Mouse (Mus musculus) forebrain, embryonic 10.5 days (tissue): Measurements from ENCODE around the gene Myh7. TPM values are rescaled to one million over a fixed set of nuclear protein-coding genes. Genes with fewer than 3 reads are reported as not detected.
"Not testable (repeated sequence)": the region's sequence is repeated elsewhere in the genome, so short reads cannot be mapped to it uniquely, and the experiment has no call there.

Source experiments
- DNase-seq: peaks from one replicate; pipeline ENCODE4 v3.0.0-alpha.2; 2017; ENCODE audit warnings: low spot score; ENCODE audit errors: extremely low spot score
- H3K27ac ChIP-seq: fragments of 300-500 bp; sonication (generic); 2 replicates; pipeline ENCODE4 v1.5.1; 2016; ENCODE audit warnings: mild to moderate bottlenecking
- H3K27me3 ChIP-seq: fragments of 300-500 bp; sonication (generic); 2 replicates; pipeline ENCODE4 v1.6.1; 2016; ENCODE audit warnings: mild to moderate bottlenecking; ENCODE audit not compliant: poor library complexity, severe bottlenecking
- H3K36me3 ChIP-seq: fragments of 300-500 bp; sonication (generic); replicated peaks from 2 replicates; pipeline ENCODE4 v1.6.1; 2016; ENCODE audit warnings: mild to moderate bottlenecking, moderate library complexity
- H3K4me1 ChIP-seq: fragments of 300-500 bp; sonication (generic); 2 replicates; pipeline ENCODE4 v1.6.1; 2016
- H3K4me3 ChIP-seq: fragments of 300-500 bp; sonication (generic); 2 replicates; pipeline ENCODE4 v1.5.1; 2016; ENCODE audit warnings: mild to moderate bottlenecking, moderate library complexity
- H3K9me3 ChIP-seq: fragments of 300-500 bp; sonication (generic); 2 replicates; pipeline ENCODE4 v1.6.1; 2016; ENCODE audit warnings: mild to moderate bottlenecking, moderate library complexity
- WGBS: fragments of 180-500 bp; shearing (Covaris S2); methylation state at CpG from one replicate; pipeline ENCODE4 v1.1.7; 2016; 5-methylcytosine and 5-hydroxymethylcytosine counted together
- polyA plus RNA-seq: library from polyadenylated mRNA; unstranded; fragments of >200 nt; fragmentation: Nextera tagmentation; extraction: Ambion mirVana; gene quantifications from 2 replicates; pipeline ENCODE4 v1.2.1, GENCODE M21; 2016

Myh7 gene
- polyA plus RNA-seq, 1 experiment from 2014 or later = 0.72 TPM

- Histone ChIP-seq H3K4me1 (peaks cover 6% of the 10 kb centered on the region; the same call in 1 of the 2 replicates), H3K27me3 (no peaks in the 10 kb centered on the region), H3K27ac (no peak overlapping the region), H3K4me3 (no peak overlapping the region), H3K36me3 (no peaks in the 10 kb centered on the region), H3K9me3 (no peaks in the 10 kb centered on the region)
- no peak for DNase-seq
- WGBS = 79% methylated on average over 10 of the region's 10 CpGs
These were observed 33.7 kb downstream of the Myh7 start for GRCm38 (mm10) chr14:54960769-54961168.

DNA sequence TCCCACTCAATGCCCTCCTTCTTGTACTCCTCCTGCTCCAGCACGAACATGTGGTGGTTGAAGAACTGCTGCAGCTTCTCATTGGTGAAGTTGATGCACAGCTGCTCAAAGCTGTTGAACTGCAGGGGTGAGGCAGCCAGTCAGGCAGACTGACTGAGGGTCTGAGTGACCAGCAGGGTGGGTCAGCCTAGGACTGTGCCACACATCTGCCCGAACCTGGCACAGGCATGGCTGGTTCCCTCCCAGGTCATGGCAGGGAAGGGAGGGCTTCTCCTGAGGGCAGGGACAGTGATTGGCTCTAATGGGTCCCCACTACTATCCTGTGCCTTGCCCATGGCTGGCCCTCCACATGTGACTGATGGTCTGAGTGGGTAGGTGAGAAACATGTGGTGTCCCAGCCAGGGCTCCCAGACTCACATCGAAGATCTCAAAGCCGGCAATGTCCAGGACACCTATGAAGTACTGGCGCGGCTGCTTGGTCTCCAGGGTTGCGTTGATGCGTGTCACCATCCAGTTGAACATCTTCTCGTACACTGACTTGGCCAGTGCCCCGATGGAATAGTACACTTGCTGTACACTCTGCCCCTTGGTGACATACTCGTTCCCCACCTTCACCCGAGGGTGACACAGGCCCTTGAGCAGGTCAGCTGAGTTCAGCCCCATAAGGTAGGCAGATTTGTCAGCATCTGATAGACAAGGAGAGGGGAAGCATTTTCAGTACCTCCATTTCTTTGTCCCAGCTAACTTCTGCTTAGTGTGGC is 34.4 kb downstream of the Myh7 start:
- not testable (repeated sequence) for H3K36me3 ChIP-seq, DNase-seq, H3K27ac ChIP-seq, H3K27me3 ChIP-seq, H3K4me3 ChIP-seq, H3K9me3 ChIP-seq, H3K4me1 ChIP-seq
- 93% methylated on average over 12 of the region's 12 CpGs for WGBS

- no peaks in the 10 kb centered on the region for H3K27me3 ChIP-seq
- DNase-seq = no peak
- no peak overlapping the region for H3K27ac ChIP-seq
- no peaks in the 10 kb centered on the region for H3K36me3 ChIP-seq
- peaks cover 6% of the 10 kb centered on the region; the same call in 1 of the 2 replicates for H3K4me1 ChIP-seq
- 91% methylated on average over 3 of the region's 3 CpGs for WGBS
- H3K9me3 ChIP-seq = no peaks in the 10 kb centered on the region
- no peak overlapping the region for H3K4me3 ChIP-seq
These were observed 35.2 kb downstream of the Myh7 start for GRCm38 (mm10) chr14:54959197-54959596.

GRCm38 (mm10) chr14:54958503-54958902 is 35.9 kb downstream of the Myh7 start:
- Histone ChIP-seq H3K4me3 (no peak overlapping the region), H3K9me3 (no peaks in the 10 kb centered on the region), H3K36me3 (no peaks in the 10 kb centered on the region), H3K27me3 (no peaks in the 10 kb centered on the region), H3K27ac (no peak overlapping the region), H3K4me1 (peaks cover 6% of the 10 kb centered on the region; the same call in 1 of the 2 replicates)
- DNase-seq = no peak
- WGBS = 79% methylated on average over 4 of the region's 4 CpGs

- Histone ChIP-seq H3K9me3 (no peaks in the 10 kb centered on the region), H3K27ac (no peak overlapping the region), H3K4me1 (peaks cover 6% of the 10 kb centered on the region; the same call in 1 of the 2 replicates), H3K4me3 (no peak overlapping the region), H3K27me3 (no peaks in the 10 kb centered on the region), H3K36me3 (no peaks in the 10 kb centered on the region)
- 86% methylated on average over 9 of the region's 9 CpGs for WGBS
- DNase-seq = no peak
These were observed 37.9 kb downstream of the Myh7 start for GRCm38 (mm10) chr14:54956533-54956932.

DNA sequence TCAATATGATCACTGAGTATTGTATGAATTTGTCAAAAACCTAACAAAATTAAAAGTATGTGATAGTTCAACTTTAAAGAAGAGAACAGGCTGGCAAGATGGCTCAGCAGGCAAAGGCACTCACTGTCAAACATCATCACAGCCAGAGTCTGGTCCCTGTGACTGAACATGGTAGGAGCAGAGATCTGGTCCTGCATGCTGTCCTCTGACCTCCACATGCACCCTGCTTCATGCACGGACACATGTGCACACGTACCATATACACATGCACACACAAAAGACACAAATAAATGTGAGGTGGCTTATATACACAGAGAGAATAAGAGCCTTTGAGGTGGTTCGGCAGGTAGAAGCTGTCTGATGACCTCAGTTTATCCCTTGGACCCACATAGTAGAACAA is 38.9 kb downstream of the Myh7 start:
- WGBS = 85% methylated on average over 3 of the region's 3 CpGs

DNA sequence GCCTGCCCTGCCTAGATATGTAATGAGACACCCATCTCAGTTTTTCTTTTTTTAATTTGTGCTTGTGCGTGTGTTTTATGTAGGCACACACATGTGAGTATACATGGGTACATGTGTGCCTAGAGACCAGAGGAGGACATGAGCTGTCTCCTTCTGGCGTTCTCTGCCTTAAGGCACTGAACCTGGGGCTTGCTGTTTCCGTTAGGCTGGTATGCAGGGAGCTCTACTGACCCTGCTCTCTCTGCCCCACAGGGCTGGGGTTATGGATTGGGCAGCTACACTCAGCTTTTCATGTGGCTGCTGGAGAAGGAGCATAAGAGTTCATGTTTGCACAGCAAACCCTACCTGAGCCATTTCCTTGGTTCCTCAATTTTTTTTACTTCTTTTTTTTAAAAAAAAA is 40.0 kb downstream of the Myh7 start:
- DNase-seq = no peak
- Histone ChIP-seq H3K4me3 (no peak overlapping the region), H3K27ac (no peak overlapping the region), H3K36me3 (no peaks in the 10 kb centered on the region), H3K27me3 (no peaks in the 10 kb centered on the region; the same call in 1 of the 2 replicates), H3K9me3 (no peaks in the 10 kb centered on the region), H3K4me1 (no peaks in the 10 kb centered on the region)
- 88% methylated on average over 3 of the region's 3 CpGs for WGBS

More for the DNA sequence above, 38.9 kb downstream of the Myh7 start:
- Histone ChIP-seq H3K4me1 (peaks cover under 1% of the 10 kb centered on the region; the same call in 1 of the 2 replicates), H3K9me3 (no peaks in the 10 kb centered on the region), H3K27ac (no peak overlapping the region), H3K36me3 (no peaks in the 10 kb centered on the region), H3K27me3 (no peaks in the 10 kb centered on the region), H3K4me3 (no peak overlapping the region)
- DNase-seq = no peak

DNA sequence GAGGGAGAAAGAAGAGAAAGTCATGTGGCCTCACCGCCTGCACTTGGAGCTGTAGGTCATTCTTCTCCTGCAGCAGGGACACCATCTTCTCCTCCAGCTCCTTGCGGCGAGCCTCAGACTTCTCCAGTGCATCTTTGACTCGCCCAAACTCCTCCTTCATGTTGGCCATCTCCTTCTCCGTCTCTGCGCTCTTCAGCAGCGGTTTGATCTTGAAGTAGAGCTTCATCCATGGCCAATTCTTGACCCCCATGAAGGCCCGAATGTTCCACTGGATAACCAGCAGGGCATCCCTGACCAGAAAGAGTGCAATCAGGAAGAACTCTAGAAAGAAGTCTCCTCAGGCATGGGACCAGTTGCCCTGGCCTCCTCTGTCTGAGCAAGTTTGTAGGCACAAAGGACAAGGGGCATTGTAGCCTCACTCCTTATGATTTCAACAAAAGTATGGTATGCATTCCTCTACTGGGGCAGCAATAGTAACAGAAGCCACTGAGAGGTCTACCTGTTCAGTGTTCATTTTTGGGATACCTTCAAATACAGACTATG is 40.7 kb downstream of the Myh7 start:
- DNase-seq = no peak
- WGBS = 90% methylated on average over 8 of the region's 8 CpGs
- H3K27ac ChIP-seq = no peak overlapping the region
- no peak overlapping the region for H3K4me3 ChIP-seq
- no peaks in the 10 kb centered on the region for H3K9me3 ChIP-seq
- no peaks in the 10 kb centered on the region; the same call in 1 of the 2 replicates for H3K27me3 ChIP-seq
- no peaks in the 10 kb centered on the region for H3K36me3 ChIP-seq
- no peaks in the 10 kb centered on the region for H3K4me1 ChIP-seq

GRCm38 (mm10) chr14:54951587-54951986 is 42.8 kb downstream of the Myh7 start:
- H3K27ac ChIP-seq = no peak overlapping the region
- H3K36me3 ChIP-seq = no peaks in the 10 kb centered on the region
- H3K27me3 ChIP-seq = no peaks in the 10 kb centered on the region; the same call in 1 of the 2 replicates
- no peaks in the 10 kb centered on the region for H3K9me3 ChIP-seq
- H3K4me1 ChIP-seq = no peaks in the 10 kb centered on the region
- WGBS = 90% methylated on average over 6 of the region's 6 CpGs
- no peak for DNase-seq
- H3K4me3 ChIP-seq = no peak overlapping the region

DNA sequence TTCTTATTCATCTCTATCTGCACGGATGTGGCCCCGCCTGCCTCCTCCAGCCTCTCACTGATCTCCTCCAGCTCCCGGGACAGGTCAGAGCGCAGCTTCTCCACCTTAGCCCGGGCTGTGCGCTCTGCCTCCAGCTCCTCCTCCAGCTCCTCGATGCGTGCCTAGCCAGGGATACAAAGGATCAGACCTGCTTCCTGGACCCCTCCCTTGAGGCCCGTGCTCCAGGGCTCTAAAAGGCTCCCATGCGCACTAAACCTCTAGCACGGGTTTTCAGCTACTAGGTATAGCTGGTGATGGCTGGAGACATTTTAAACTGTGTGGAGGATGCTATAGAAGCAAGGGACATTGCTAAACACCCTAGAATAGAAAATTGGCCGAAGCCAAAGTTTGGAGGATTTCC is 43.9 kb downstream of the Myh7 start:
- no peaks in the 10 kb centered on the region; the same call in 1 of the 2 replicates for H3K27me3 ChIP-seq
- H3K27ac ChIP-seq = no peak overlapping the region
- WGBS = 64% methylated on average over 12 of the region's 12 CpGs
- no peaks in the 10 kb centered on the region for H3K4me1 ChIP-seq
- no peaks in the 10 kb centered on the region for H3K36me3 ChIP-seq
- no peaks in the 10 kb centered on the region for H3K9me3 ChIP-seq
- no peak for DNase-seq
- no peak overlapping the region for H3K4me3 ChIP-seq

- H3K4me3 ChIP-seq = no peak overlapping the region
- no peaks in the 10 kb centered on the region for H3K4me1 ChIP-seq
- H3K27me3 ChIP-seq = no peaks in the 10 kb centered on the region; the same call in 1 of the 2 replicates
- WGBS = 90% methylated on average over 9 of the region's 9 CpGs
- H3K36me3 ChIP-seq = no peaks in the 10 kb centered on the region
- no peaks in the 10 kb centered on the region for H3K9me3 ChIP-seq
- no peak for DNase-seq
- H3K27ac ChIP-seq = no peak overlapping the region
These were observed 45.6 kb downstream of the Myh7 start for GRCm38 (mm10) chr14:54948781-54949180.

GRCm38 (mm10) chr14:54947008-54947407 is 47.4 kb downstream of the Myh7 start:
- H3K9me3 ChIP-seq, H3K4me3 ChIP-seq, H3K27ac ChIP-seq, DNase-seq, H3K4me1 ChIP-seq, H3K36me3 ChIP-seq, H3K27me3 ChIP-seq: not testable (repeated sequence)
- 90% methylated on average over 11 of the region's 11 CpGs for WGBS

DNA sequence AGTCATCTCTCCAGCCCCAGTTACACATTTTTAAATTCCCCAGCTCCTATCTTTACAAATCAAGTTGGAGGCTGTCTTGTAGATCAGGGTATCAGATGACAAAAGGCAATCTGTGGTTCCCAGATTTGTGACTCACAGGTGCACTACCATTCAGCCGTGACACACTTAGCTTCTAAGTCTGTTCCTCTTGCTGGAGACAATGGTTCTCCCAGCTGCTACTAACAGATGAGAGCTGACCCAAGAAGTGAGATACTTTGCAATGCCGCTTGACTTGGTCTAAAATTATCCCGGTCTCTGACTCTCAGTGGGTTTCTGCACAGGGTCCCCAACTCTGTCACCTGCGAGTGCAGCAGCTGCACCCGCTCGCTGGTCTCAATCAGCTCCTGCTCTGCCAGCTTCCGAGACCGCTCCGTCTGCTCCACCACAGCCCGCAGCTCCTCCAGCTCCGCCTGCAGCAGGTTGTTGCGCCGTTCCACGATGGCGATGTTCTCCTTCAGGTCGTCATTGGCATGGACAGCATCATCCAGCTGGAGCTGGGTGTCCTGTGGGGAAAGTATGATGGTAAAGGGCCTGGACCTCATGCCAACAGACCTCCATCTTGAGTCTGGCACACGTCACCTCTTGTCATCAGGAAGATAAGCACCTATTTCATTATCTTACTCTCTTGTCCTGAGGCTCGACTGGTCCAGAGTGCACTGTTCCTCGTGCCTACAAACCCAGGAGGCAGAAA is 48.3 kb downstream of the Myh7 start:
- no peaks in the 10 kb centered on the region for H3K4me1 ChIP-seq
- H3K9me3 ChIP-seq = no peaks in the 10 kb centered on the region
- no peaks in the 10 kb centered on the region for H3K36me3 ChIP-seq
- no peak overlapping the region for H3K4me3 ChIP-seq
- DNase-seq = no peak
- no peak overlapping the region for H3K27ac ChIP-seq
- WGBS = 85% methylated on average over 19 of the region's 19 CpGs
- H3K27me3 ChIP-seq = no peaks in the 10 kb centered on the region; the same call in 1 of the 2 replicates
